Mouse (Mus musculus): ENCODE measurements around the gene Zbtb48. TPM values are rescaled to one million over a fixed set of nuclear protein-coding genes. Genes with fewer than 3 reads are reported as not detected.
A peak's percentile ranks its signal among the peaks of the same experiment; 100 is the strongest.

Gene Zbtb48
- total RNA-seq, 2 experiments from 2014 or later, result 11.2 to 12.8 TPM

DNA sequence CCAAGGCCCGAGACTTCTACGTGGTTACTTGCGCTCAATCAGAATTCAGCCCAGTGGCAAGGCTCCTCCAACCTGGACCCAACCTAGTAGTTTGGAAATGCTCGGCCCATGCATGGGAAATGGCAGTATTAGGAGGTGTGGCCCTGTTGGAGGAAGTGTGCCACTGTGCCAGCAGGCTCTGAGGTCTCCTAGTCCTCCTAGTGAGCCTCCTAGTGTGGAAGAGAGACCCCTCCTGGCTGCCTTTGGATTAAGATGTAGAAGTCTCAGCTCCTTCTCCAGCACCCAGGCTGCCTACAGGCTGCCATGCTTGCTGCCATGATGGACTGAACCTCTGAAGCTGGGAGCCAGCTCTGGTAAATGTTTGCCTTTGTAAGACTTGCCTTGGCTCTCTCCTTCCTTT is 2.5 kb upstream of the Zbtb48 start:
- no peak for DNase-seq (ENCODE audit: low spot score in 2 of 2)

GRCm38 (mm10) chr4:152029087-152029486 is 1.6 kb upstream of the Zbtb48 start:
- DNase-seq (ENCODE audit: low spot score in 2 of 2), result no peak

DNA sequence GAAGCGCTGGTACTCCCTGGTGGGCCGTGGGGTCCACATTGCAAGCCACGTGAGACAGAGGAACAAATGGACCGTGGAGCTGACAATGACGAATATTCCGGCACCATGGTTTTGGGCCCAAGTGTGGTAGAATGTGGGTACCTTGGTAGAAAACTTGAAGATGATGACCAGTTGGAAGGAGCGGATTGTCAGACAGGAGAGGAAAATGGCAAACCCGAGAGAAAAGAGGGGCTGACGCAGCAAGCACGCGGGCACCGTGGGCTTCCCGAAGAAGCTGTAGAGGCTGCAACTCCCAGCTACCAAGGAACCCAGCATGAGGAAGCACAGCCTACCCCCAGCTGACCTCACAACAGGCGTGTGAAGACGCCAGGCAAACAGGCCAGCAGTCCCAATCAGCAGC is 985 bp upstream of the Zbtb48 start:
- DNase-seq (ENCODE audit: low spot score in 2 of 2), result no peak

DNA sequence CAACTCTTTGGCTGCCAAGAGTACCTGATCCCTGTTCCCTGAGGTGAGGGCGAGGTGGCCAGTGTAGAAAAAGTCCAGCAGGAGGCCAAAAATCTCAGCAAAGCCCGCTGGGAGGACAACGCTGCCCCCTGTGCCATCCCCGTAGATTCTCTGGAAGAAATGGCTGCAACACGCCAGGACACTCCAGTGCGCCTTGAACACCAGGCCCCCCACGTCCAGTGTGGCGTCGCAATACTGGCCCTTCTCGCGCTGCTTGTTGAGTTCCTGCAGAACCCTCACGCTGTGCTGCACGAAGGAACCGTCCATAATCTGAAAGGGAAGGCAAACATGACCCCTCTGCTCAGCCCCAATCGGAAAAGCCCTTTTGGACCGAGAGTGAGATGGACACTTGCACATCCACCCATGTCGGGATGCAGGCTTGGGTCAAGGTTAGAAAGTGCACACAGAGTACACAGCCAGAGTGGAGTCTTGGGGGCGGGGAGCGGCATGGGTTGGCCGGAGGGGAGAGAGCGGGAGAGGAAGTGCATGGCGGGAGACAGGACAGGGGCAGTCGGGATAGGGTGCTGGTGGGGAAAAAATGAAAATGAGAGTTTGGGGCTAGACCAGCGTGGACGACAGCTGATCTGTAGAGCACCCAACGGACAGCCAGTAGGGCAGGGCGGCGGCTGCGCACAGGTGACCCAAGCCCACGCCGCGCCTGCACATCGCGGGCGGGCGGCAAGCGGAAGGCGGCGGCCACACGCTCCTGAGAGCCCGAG is 541 bp downstream of the Zbtb48 start:
- no peak for DNase-seq (ENCODE audit: low spot score in 2 of 2)

DNA sequence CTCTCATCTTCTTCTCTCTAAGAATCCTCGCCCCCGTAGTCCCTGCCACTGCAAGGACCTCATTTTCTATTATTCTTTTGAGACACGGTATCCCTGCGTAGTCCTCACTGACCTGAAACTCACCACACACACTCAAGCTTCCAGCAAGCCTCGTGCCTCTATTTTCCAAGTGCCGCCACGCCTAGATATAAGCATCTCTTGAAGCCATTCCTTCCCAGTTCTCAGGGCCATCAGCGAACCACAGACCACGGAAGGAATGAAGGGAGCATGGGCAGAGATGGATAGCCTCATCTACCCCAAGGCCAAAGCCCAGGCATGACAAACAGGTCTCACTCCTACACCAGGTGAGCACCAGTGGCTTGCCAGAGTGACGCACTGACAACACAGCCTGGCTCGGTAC is 2.9 kb downstream of the Zbtb48 start:
- DNase-seq (ENCODE audit: low spot score in 2 of 2), result no peak

DNA sequence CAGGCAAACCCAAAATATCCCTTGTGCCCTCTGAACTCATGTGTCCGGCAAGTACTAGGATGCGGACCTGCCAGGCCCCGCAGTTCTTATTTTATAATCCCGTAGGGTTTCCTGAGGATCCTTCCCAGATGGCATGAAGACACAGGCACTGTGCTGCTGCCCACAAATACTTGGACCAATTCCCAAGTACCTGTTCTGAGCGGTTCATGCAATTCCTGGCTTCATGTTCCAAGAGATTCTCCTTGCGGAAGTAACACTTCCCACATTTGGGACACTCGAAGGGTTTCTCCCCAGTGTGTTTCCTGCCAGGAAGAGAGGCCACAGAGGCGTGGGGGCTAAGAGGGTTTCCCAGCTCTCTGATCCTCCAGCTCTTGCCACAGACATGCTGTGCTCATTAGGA is 5.0 kb downstream of the Zbtb48 start:
- DNase-seq (ENCODE audit: low spot score in 2 of 2), result peak in 1 of 2 experiments; percentile 16

- peak in 1 of 2 experiments; percentile 2 for DNase-seq (ENCODE audit: low spot score in 2 of 2)
Observed at GRCm38 (mm10) chr4:152021568-152022097, 5.8 kb downstream of the Zbtb48 start.

GRCm38 (mm10) chr4:152020024-152020423 is 7.4 kb downstream of the Zbtb48 start:
- no peak for DNase-seq (ENCODE audit: low spot score in 2 of 2)

- no peak for DNase-seq (ENCODE audit: low spot score in 2 of 2)
Observed at GRCm38 (mm10) chr4:152019073-152019472, 8.4 kb downstream of the Zbtb48 start.

- DNase-seq (ENCODE audit: low spot score in 2 of 2), result no peak
Observed at GRCm38 (mm10) chr4:152013036-152013813, 14.2 kb downstream of the Zbtb48 start.

GRCm38 (mm10) chr4:152012109-152012508 is 15.4 kb downstream of the Zbtb48 start:
- DNase-seq (ENCODE audit: low spot score in 2 of 2), result peak in 1 of 2 experiments; percentile 3

DNA sequence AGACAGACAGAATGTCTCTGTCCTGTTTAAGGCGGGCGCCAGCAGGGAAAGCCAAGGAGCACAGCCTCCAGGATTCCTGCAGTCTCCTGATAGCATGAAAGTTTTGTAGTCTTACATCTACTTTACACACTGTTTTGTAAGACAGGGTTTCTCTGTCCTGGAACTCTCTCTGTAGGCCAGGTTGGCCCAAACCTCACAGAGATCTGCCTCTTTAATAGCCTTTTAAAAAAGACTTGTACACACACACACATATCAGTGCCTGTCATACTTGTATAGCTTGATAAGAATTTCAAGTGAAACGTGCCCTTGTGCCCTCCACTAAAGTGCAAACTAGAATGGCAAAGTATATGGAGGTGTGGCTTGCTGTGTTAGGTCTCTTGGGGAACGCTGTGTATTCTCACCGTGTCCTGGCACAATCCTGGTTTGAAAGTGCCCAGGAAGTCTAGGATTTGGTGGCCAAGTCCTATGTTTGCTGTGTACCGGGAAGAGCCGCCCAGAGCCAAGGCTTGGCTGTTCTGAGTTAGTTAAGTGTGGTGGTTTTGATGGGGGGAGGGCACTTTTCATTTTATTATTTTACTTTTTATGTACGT is 16.2 kb downstream of the Zbtb48 start:
- no peak for DNase-seq (ENCODE audit: low spot score in 2 of 2)

DNA sequence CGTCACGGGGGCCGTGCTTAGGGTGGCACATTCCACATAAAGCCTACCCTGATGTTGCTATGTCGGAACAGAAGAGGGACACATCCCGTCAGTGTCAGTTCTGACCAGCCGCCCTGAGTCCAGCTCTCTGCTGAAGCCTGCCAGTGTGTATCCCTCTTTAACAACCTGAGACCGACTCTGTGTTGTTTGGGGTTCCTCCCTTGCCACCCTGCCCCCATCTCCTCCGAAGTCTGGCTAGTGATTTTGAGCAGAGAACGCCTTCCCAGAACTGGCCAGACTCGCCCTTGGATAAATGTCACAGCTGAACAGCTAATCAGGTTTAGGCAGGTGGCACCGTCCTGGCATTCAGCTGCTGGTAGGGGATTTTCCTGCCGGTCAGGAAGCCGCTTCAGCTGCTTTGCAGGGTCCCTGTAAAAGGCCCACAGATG is 16.8 kb downstream of the Zbtb48 start:
- peak in 1 of 2 experiments; percentile 21 for DNase-seq (ENCODE audit: low spot score in 2 of 2)

DNA sequence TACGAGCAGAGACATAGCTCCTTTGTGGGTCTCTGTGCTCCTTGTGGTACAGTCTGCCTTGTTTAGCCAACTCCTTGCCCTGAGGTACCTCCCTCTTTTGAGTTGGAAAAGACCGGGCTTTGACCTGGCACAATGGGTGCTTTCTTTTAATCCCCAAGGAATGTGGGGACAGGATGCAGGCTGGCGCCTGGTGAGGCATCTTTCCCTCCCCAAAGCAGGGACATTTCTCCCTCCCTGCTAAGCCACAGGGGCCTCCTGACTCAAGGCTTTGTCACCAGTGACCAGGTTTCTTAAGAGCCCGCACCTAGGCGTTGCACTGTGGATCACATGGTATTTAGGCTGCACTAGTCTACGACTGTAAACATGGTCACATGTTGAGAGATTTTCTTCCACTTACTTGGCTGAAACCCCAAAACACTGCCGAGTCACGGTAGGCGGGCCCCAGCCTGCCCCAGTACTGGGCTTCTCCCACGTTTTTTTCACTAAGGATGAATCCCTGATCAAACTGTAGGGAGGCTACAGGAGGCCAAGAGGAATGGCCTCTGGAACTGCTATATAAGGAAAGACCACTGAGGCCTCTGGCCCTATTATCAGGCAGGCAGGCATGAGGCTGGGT is 17.3 kb downstream of the Zbtb48 start:
- DNase-seq (ENCODE audit: low spot score in 2 of 2), result peak in 1 of 2 experiments; percentile 41

GRCm38 (mm10) chr4:152009076-152010051 is 18.1 kb downstream of the Zbtb48 start:
- peak; percentile 69 to 75 for DNase-seq (ENCODE audit: low spot score in 2 of 2)

GRCm38 (mm10) chr4:152008622-152009075 is 18.8 kb downstream of the Zbtb48 start, which contains the start of gene Klhl21:
Gene Klhl21 (plus strand): TSS chr4:152008803.
- DNase-seq (ENCODE audit: low spot score in 2 of 2), result peak; percentile 91 to 95

- no peak for DNase-seq (ENCODE audit: low spot score in 2 of 2)
Observed at GRCm38 (mm10) chr4:152008148-152008500, 19.3 kb downstream of the Zbtb48 start.

DNA sequence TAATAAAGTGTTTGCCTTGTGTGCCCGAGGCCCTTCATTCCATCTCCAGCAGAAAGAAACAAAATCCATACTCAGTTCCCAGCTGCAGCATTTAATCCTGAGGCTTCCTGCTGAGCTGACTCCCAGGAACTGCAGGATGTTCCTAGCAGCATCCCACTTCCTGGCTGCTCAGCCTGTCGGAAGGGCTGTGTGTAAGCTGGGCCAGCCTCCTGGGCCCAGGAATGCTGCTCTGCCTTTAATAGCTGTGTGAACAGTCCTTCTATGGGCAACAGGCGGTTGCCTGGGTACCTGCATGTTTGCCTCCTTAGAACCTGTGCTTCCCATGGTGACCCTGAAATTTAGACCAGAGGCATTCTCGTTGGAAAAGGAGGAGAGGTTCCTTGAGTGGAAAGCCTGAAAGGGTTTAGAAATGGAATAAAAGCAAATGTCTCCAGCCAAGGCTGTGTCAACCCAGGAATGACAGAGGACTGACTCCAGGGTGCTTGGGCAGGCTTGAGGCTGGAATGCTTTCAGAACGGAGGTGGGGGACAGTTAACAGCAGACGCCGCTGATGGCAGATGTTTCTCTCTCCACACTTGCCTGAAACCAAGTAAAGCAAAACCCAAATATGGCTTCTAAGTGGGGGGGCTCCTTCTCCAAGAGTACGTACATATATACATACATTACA is 19.9 kb downstream of the Zbtb48 start:
- no peak for DNase-seq (ENCODE audit: low spot score in 2 of 2)

DNA sequence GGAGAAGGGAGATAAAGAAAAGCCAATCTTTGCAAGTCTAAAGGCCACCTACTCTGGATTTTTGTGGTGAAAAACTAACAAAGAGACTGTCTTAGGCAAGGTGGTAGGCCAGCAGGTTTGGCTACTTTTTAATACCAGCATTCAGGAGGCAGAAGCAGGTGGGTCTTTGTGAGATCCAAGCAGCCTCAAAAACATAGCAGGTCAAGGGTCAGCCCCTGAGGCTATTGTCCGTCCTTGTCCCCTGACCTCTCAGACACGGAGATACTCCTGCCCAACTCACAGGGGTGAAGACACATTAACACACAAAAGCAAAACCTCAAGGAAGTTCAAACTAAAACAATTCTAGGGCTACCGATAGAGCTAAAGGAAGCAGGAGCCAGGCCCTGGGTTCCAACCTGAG is 20.7 kb downstream of the Zbtb48 start:
- no peak for DNase-seq (ENCODE audit: low spot score in 2 of 2)
